Mouse (Mus musculus) MEL (cell line): ENCODE results near the gene Cfap161.

ENCODE experiments used
- CTCF ChIP-seq, 3 experiments: IDR thresholded peaks in 2 of 3; conservative IDR thresholded peaks in 1 of 3; 2 replicates each; pipeline ENCODE4 v1.5.1; 2011 to 2012; ENCODE audit warnings: low read length in 3 of 3, low read depth in 2 of 3, mild to moderate bottlenecking in 2 of 3, improper control_type of control experiment in 1 of 3, inconsistent platforms in 1 of 3, mixed read lengths in 1 of 3, moderate library complexity in 1 of 3; ENCODE audit not compliant: control insufficient read depth in 1 of 3, insufficient read depth in 1 of 3, poor library complexity in 1 of 3, severe bottlenecking in 1 of 3
- EP300 ChIP-seq, 2 experiments: IDR thresholded peaks; 2 replicates each; pipeline ENCODE4 v1.6.1; 2011; ENCODE audit warnings: improper control_type of control experiment in 2 of 2, low read length in 2 of 2, low read depth in 1 of 2, mild to moderate bottlenecking in 1 of 2
- HCFC1 ChIP-seq: IDR thresholded peaks from 2 replicates; pipeline ENCODE4 v1.6.1; 2012; ENCODE audit warnings: low read depth, mild to moderate bottlenecking, inconsistent platforms, low read length, improper control_type of control experiment, moderate library complexity
- JUND ChIP-seq: IDR thresholded peaks from 2 replicates; pipeline ENCODE4 v1.6.1; 2011; ENCODE audit warnings: low read depth, mild to moderate bottlenecking, improper control_type of control experiment, low read length
- MAFK ChIP-seq: IDR thresholded peaks from 2 replicates; pipeline ENCODE4 v1.6.1; 2011; ENCODE audit warnings: low read depth, mild to moderate bottlenecking, low read length, improper control_type of control experiment, borderline replicate concordance
- POLR2A ChIP-seq, 2 experiments: IDR thresholded peaks; 2 replicates each; pipeline ENCODE4 v1.6.1; 2011 to 2012; ENCODE audit warnings: low read length in 2 of 2, mild to moderate bottlenecking in 2 of 2, control low read depth in 1 of 2, improper control_type of control experiment in 1 of 2, low read depth in 1 of 2, moderate library complexity in 1 of 2; ENCODE audit not compliant: control insufficient read depth in 1 of 2, insufficient read depth in 1 of 2, poor library complexity in 1 of 2
- POLR2AphosphoS2 ChIP-seq: IDR thresholded peaks from 2 replicates; pipeline ENCODE4 v1.6.1; 2011; ENCODE audit warnings: low read length, improper control_type of control experiment
- RCOR1 ChIP-seq: IDR thresholded peaks from 2 replicates; pipeline ENCODE4 v1.6.1; 2012; ENCODE audit warnings: low read depth, mild to moderate bottlenecking, inconsistent platforms, low read length, improper control_type of control experiment
- SMC3 ChIP-seq: IDR thresholded peaks from 2 replicates; pipeline ENCODE4 v1.6.1; 2011; ENCODE audit warnings: low read depth, low read length, improper control_type of control experiment
- UBTF ChIP-seq: IDR thresholded peaks from 2 replicates; pipeline ENCODE4 v1.6.1; 2012; ENCODE audit warnings: low read depth, mild to moderate bottlenecking, inconsistent platforms, low read length, improper control_type of control experiment, moderate library complexity, borderline replicate concordance; ENCODE audit not compliant: insufficient read depth
- ZC3H11A ChIP-seq: IDR thresholded peaks from 2 replicates; pipeline ENCODE4 v1.6.1; 2012; ENCODE audit warnings: low read depth, mild to moderate bottlenecking, inconsistent platforms, low read length, improper control_type of control experiment

GRCm38 (mm10) chr7:83800561-83801482 is 6.1 kb upstream of the Cfap161 start:
- TF ChIP-seq POLR2AphosphoS2 (no peak), EP300 (IDR thresholded peaks at IDR 0.05; ENCODE audit: low read depth in 1 of 2, low read length in 2 of 2) (no peak), MAFK (no peak), ZC3H11A (no peak), POLR2A (IDR thresholded peaks at IDR 0.05; ENCODE audit: control insufficient read depth in 1 of 2, insufficient read depth in 1 of 2, low read depth in 1 of 2, low read length in 2 of 2, poor library complexity in 1 of 2) (no peak), UBTF (no peak), HCFC1 (no peak), CTCF (IDR thresholded peaks at IDR 0.05 in 2 of 3, conservative IDR thresholded peaks at IDR 0.05 in 1 of 3; ENCODE audit: control insufficient read depth in 1 of 3, insufficient read depth in 1 of 3, low read depth in 2 of 3, low read length in 3 of 3, poor library complexity in 1 of 3, severe bottlenecking in 1 of 3) (no peak), RCOR1 (no peak), SMC3 (no peak), JUND (no peak)
